Mouse (Mus musculus) kidney, embryonic 16.5 days (tissue): ENCODE results near the gene Ceacam1. TPM values are rescaled to one million over a fixed set of nuclear protein-coding genes. Genes with fewer than 3 reads are reported as not detected.

Experiments used
- ATAC-seq: fragments of 200-750 bp; cut with Nextera tagmentation; 2 replicates; pipeline ENCODE4 v1.8.0; 2017; ENCODE audit warnings: moderate TSS enrichment; ENCODE audit not compliant: low FRiP score, low TSS enrichment
- H3K27ac ChIP-seq: fragments of 300-500 bp; sonication (generic); 2 replicates; pipeline ENCODE4 v1.5.1; 2014; ENCODE audit warnings: low read length
- H3K27me3 ChIP-seq: fragments of 300-500 bp; sonication (generic); 2 replicates; pipeline ENCODE4 v1.6.1; 2014; ENCODE audit warnings: low read length, control low read depth, mixed read lengths; ENCODE audit not compliant: insufficient read depth
- H3K36me3 ChIP-seq: fragments of 300-500 bp; sonication (generic); 2 replicates; pipeline ENCODE4 v1.6.1; 2014; ENCODE audit warnings: low read length, control low read depth, mixed read lengths; ENCODE audit not compliant: insufficient read depth
- H3K4me1 ChIP-seq: fragments of 300-500 bp; sonication (generic); 2 replicates; pipeline ENCODE4 v1.6.1; 2014; ENCODE audit warnings: low read length, control low read depth, mixed read lengths; ENCODE audit not compliant: insufficient read depth
- H3K4me2 ChIP-seq: fragments of 300-500 bp; sonication (generic); replicated peaks from 2 replicates; pipeline ENCODE4 v1.6.1; 2014; ENCODE audit warnings: low read depth, low read length
- H3K4me3 ChIP-seq: fragments of 300-500 bp; sonication (generic); 2 replicates; pipeline ENCODE4 v1.5.1; 2014; ENCODE audit warnings: mild to moderate bottlenecking, low read length
- H3K9ac ChIP-seq: fragments of 300-500 bp; sonication (generic); replicated peaks from 2 replicates; pipeline ENCODE4 v1.6.1; 2014; ENCODE audit warnings: low read length
- H3K9me3 ChIP-seq: fragments of 300-500 bp; sonication (generic); 2 replicates; pipeline ENCODE4 v1.6.1; 2016; ENCODE audit warnings: low read length, control low read depth
- WGBS: fragments of 180-500 bp; shearing (Covaris S2); extraction: QIAGEN DNeasy Blood & Tissue Kit; methylation state at CpG from one replicate; pipeline ENCODE4 v1.1.7; 2014; 5-methylcytosine and 5-hydroxymethylcytosine counted together
- polyA plus RNA-seq: library from polyadenylated mRNA; unstranded; fragments of >200 nt; fragmentation: Nextera tagmentation; extraction: Ambion mirVana; gene quantifications from 2 replicates; pipeline ENCODE4 v1.2.1, GENCODE M21; 2015

The Ceacam1 gene
- polyA plus RNA-seq, 1 experiment from 2014 or later = 4.4 TPM

- 41% methylated on average over 6 of the region's 6 CpGs for WGBS
- Histone ChIP-seq H3K27me3 (no peaks in the 10 kb centered on the region), H3K27ac (0 out of 2 replicates have a peak overlapping the region, but pooled peaks have one; percentile 17), H3K9me3 (no peaks in the 10 kb centered on the region), H3K9ac (no peak overlapping the region), H3K4me2 (no peak overlapping the region), H3K4me1 (peaks cover 17% of the 10 kb centered on the region), H3K4me3 (no peak overlapping the region), H3K36me3 (no peaks in the 10 kb centered on the region)
- ATAC-seq = peak; percentile 59
These were observed 36.6 kb downstream of the Ceacam1 start for GRCm38 (mm10) chr7:25440816-25441153.

DNA sequence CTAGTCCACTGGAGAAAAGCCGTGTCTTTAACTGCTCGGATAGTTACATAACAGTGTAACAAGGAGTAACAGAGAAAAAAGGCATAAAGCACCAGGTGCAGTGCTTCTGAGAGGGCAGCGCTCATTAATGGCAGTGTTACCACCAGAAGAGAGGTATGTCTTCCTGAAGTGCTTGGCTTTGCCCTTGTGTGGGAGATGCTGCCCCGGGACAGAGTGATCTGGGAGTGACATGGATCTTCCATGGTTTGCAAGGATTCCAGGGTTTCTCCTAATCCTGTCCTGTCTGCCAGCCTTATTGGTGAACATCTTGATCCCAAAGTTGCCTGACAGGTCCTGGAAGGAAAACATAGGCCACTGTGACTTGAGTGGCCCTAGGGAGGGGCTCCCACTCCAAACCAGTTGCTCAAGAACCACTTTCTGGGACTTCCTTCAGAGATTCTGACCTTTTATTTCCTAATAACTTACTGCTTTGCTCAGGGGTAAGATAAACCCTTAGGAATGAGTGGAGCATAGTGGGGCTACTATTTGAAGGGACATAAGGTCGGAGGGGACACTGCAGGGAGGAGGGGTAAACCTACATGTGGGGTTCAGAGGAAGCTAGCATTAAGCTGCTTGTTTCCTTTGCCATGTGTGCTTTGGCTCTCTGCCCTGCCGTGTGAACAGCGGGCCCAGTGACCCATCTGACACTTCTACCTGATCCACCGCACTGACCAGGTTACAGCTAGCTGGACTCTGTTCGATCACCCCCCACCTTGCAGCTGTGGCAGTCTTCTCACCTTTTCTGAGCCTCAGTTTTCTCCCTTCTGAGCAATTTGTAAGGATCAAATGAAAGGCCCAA is 37.2 kb downstream of the Ceacam1 start:
- Histone ChIP-seq H3K9me3 (no peaks in the 10 kb centered on the region), H3K9ac (no peak overlapping the region), H3K36me3 (no peaks in the 10 kb centered on the region), H3K4me3 (no peak overlapping the region), H3K27ac (no peak overlapping the region), H3K4me2 (no peak overlapping the region), H3K27me3 (no peaks in the 10 kb centered on the region), H3K4me1 (peaks cover 18% of the 10 kb centered on the region)
- 38% methylated on average over 9 of the region's 9 CpGs for WGBS
- no peak for ATAC-seq

DNA sequence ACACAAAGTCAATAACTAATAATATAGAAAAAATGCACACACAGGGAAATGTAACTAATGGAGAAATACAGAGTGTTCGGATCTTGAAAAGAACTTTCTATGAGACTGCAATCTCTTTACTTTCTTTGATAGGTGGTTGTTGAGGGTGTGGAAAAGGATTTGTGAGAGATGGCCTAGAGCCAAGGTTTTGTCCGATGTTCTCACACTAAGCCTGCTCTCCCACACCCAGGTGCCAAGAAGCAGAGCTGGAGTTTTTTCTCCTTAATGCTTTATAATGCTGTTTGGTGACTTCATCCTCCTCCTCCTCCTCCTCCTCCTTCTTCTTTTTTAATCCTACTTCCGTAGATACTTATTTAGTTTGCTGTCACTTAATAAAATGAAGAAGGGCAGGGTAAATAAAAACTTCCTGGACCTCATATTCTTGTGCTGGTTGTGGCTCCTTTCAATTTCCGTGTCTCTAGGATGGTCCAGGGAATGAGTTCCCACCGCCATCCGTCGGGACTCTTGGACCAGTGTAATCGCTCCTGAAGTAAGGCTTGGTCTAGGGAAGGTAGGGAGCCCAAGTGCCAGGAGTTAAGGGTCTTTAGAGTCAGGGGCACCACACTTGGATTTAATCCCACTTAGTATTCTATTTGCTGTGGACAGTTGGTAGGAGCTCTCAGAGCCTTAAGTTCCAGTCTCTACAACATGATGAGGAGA is 38.1 kb downstream of the Ceacam1 start:
- no peak overlapping the region for H3K4me2 ChIP-seq
- no peaks in the 10 kb centered on the region for H3K9me3 ChIP-seq
- H3K27ac ChIP-seq = no peak overlapping the region
- no peaks in the 10 kb centered on the region for H3K36me3 ChIP-seq
- H3K4me1 ChIP-seq = peaks cover 18% of the 10 kb centered on the region
- 74% methylated on average over 8 of the region's 8 CpGs for WGBS
- no peak overlapping the region for H3K4me3 ChIP-seq
- H3K27me3 ChIP-seq = no peaks in the 10 kb centered on the region
- ATAC-seq = no peak
- H3K9ac ChIP-seq = no peak overlapping the region

DNA sequence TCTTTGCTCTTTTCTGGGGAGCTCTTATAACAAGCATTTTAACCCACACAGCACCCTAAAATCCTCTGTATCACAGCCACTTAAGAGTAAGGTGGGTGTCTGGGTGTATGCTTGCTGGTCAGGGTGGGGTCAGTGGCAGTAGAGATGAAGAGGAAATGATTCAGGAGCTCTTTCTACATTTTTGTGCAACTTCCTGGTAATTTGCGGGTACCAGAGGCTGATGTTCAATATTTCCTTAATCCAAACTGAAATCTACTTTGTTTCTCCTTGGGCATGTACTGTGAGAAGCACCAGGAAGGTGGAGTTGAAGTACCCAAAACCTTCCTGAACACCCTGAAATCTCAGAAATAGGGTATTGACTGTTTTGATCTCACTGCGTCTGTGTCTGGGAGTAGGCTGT is 40.7 kb downstream of the Ceacam1 start:
- no peak overlapping the region for H3K9ac ChIP-seq
- no peak for ATAC-seq
- no peaks in the 10 kb centered on the region for H3K9me3 ChIP-seq
- WGBS = 81% methylated on average over 2 of the region's 2 CpGs
- no peak overlapping the region for H3K4me3 ChIP-seq
- H3K4me1 ChIP-seq = peaks cover 28% of the 10 kb centered on the region
- no peaks in the 10 kb centered on the region for H3K27me3 ChIP-seq
- peak overlapping the region; percentile 20; the same call in 1 of the 2 replicates for H3K27ac ChIP-seq
- no peak overlapping the region for H3K4me2 ChIP-seq
- H3K36me3 ChIP-seq = no peaks in the 10 kb centered on the region

DNA sequence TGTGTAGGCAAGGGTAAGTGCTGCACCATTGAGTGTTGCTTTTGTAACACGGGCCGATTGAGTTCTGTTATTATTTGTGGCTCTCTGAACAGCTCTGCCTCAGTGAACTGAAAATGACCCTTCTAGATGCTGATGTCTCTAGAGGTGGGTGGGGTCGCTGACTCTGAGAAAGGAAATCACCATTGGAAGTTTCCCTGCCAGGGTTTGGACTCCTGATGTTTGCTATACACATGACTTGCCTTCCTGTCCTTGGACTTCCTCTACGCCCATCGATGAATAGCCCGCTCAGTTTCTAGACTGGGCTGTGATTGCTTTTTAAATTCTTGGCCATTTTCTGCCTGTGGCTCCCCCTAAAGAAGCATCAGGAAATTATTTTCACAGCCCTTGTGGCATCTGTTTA is 41.2 kb downstream of the Ceacam1 start:
- Histone ChIP-seq H3K36me3 (no peaks in the 10 kb centered on the region), H3K27ac (peak overlapping the region; percentile 40; the same call in 1 of the 2 replicates), H3K4me1 (peaks cover 28% of the 10 kb centered on the region), H3K9ac (no peak overlapping the region), H3K9me3 (no peaks in the 10 kb centered on the region), H3K4me2 (no peak overlapping the region), H3K4me3 (no peak overlapping the region), H3K27me3 (no peaks in the 10 kb centered on the region)
- no peak for ATAC-seq
- 60% methylated on average over 6 of the region's 6 CpGs for WGBS

DNA sequence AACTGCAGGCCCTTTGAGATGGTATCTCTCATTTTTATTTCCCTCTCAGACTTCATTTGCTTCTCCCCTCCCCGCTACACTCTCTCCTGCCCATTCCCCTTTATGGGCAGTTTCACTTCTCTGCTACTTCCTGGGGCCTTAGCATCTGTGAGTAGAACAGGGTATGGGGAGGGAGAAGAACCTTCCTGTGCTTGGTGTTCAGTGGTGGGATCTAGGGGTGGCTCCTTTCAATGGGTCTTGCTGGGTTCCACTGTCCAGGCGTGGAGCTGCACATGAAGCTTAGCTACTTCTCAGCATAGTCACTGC is 41.9 kb downstream of the Ceacam1 start:
- Histone ChIP-seq H3K36me3 (no peaks in the 10 kb centered on the region), H3K27ac (peak overlapping the region; percentile 40; the same call in 1 of the 2 replicates), H3K4me3 (no peak overlapping the region), H3K9me3 (no peaks in the 10 kb centered on the region), H3K27me3 (no peaks in the 10 kb centered on the region), H3K4me2 (no peak overlapping the region), H3K9ac (no peak overlapping the region), H3K4me1 (peaks cover 24% of the 10 kb centered on the region)
- WGBS = 80% methylated on average over 2 of the region's 2 CpGs
- ATAC-seq = no peak

DNA sequence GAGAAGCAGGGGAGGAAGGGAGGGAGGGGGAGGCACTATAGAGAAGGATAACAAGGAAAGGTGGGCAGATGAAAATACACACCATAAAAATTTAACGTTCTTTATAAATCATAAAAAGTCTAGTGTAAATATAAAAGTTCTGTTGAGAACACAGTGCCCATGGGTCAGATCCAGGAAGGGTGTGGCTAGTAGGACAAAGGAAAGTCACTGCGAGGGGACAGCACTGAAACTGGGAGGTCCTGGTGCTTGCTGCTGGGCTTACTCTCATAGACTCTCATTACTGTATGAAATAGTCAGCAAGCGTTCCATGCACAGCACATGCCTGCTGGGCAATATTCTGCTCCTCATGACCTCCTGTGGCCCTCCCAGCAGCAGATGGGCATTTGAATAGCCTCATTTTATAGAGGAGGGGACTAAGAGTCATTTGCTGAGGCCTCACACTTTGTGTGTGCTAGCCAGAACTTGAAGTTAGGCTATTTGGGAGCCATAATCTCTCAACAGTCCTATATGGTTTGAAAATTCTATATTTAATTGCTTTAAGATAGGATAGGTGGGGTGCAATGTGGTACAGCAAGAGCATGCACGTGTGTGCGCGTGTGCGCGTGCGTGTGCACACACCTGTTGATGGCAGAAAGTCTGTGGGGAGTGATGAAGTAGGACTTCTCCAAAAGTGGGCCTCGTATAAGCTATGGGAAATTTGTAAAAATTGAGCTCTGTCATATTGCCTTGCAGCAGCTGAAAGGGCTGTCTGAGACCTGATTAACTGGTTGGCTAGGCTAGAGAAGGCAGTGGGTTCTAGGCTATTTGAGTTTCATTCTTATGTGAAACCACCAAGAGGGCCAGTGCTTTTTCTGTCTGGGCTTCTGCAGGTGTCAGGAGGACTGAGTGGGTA is 42.5 kb downstream of the Ceacam1 start:
- Histone ChIP-seq H3K27me3 (no peaks in the 10 kb centered on the region), H3K9me3 (no peaks in the 10 kb centered on the region), H3K36me3 (no peaks in the 10 kb centered on the region), H3K27ac (no peak overlapping the region), H3K4me2 (no peak overlapping the region), H3K4me3 (no peak overlapping the region), H3K4me1 (peaks cover 19% of the 10 kb centered on the region), H3K9ac (no peak overlapping the region)
- 88% methylated on average over 10 of the region's 10 CpGs for WGBS
- ATAC-seq = no peak

GRCm38 (mm10) chr7:25433781-25434560 is 43.4 kb downstream of the Ceacam1 start:
- H3K27me3 ChIP-seq = no peaks in the 10 kb centered on the region
- ATAC-seq = no peak
- no peak overlapping the region for H3K9ac ChIP-seq
- no peaks in the 10 kb centered on the region for H3K9me3 ChIP-seq
- no peaks in the 10 kb centered on the region for H3K36me3 ChIP-seq
- WGBS = 76% methylated on average over 9 of the region's 9 CpGs
- H3K4me1 ChIP-seq = peaks cover 14% of the 10 kb centered on the region
- no peak overlapping the region for H3K27ac ChIP-seq
- H3K4me3 ChIP-seq = no peak overlapping the region
- H3K4me2 ChIP-seq = no peak overlapping the region

DNA sequence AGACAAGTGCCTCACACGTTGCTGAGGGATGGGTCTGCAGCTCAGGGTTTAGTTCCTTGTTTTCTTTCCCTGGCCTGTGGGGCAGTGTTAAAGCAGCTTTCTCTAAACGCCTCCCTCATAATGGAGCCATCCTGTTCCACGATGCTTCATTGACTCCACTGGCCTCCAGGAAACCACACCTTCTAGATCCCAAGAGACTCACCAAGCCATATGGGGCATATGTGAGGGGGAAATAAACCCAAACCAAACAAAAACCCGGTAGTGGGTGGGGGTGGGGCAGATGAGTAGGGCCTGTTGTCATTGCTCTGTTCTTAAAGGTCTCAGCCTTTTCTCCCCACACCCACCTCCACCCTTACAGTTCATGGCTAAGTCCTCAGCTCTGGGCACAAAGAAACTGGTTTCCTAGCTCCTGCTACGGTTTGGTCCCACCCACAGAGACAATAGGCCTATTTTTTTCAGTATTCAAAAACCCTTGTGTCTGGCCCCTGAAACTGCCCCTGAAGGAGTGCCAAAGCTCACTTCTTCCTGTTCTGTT is 44.3 kb downstream of the Ceacam1 start:
- peak; percentile 39; the same call in 1 of the 2 replicates for ATAC-seq
- Histone ChIP-seq H3K4me2 (no peak overlapping the region), H3K4me1 (peaks cover 14% of the 10 kb centered on the region), H3K27me3 (no peaks in the 10 kb centered on the region), H3K9ac (no peak overlapping the region), H3K9me3 (no peaks in the 10 kb centered on the region), H3K36me3 (no peaks in the 10 kb centered on the region), H3K27ac (peak overlapping the region; percentile 59; the same call in 1 of the 2 replicates), H3K4me3 (no peak overlapping the region)
- WGBS = 6% methylated on average over 5 of the region's 5 CpGs
